Mouse (Mus musculus) testis, adult 2 months (tissue): ENCODE data around the gene Ccdc15. TPM values are rescaled to one million over a fixed set of nuclear protein-coding genes. Genes with fewer than 3 reads are reported as not detected.
A peak's percentile ranks its signal among the peaks of the same experiment; 100 is the strongest.

Experiments
- H3K27ac ChIP-seq: fragments of 200-500 bp; 2 replicates; pipeline ENCODE4 v1.5.1; 2012; ENCODE audit warnings: low read depth, low read length; ENCODE audit not compliant: control insufficient read depth, insufficient read depth
- H3K27me3 ChIP-seq: fragments of 200-500 bp; 2 replicates; pipeline ENCODE4 v1.6.1; 2012; ENCODE audit warnings: mild to moderate bottlenecking, low read length, moderate library complexity; ENCODE audit not compliant: control insufficient read depth, insufficient read depth
- H3K36me3 ChIP-seq: fragments of 200-500 bp; 2 replicates; pipeline ENCODE4 v1.6.1; 2012; ENCODE audit warnings: mild to moderate bottlenecking, low read length; ENCODE audit not compliant: control insufficient read depth, insufficient read depth
- H3K4me1 ChIP-seq: fragments of 200-500 bp; 2 replicates; pipeline ENCODE4 v1.6.1; 2012; ENCODE audit warnings: low read length; ENCODE audit not compliant: control insufficient read depth, insufficient read depth
- H3K4me3 ChIP-seq: fragments of 200-500 bp; 2 replicates; pipeline ENCODE4 v1.5.1; 2012; ENCODE audit warnings: low read depth, mild to moderate bottlenecking, low read length, moderate library complexity, mixed read lengths; ENCODE audit not compliant: control insufficient read depth
- CTCF ChIP-seq: fragments of 200-500 bp; IDR thresholded peaks from 2 replicates; pipeline ENCODE4 v1.5.1; 2012; ENCODE audit warnings: low read depth, mild to moderate bottlenecking, inconsistent platforms, low read length, moderate library complexity; ENCODE audit not compliant: control insufficient read depth, insufficient read depth, insufficient replicate concordance
- POLR2A ChIP-seq: fragments of 200-500 bp; IDR thresholded peaks from 2 replicates; pipeline ENCODE4 v1.6.1; 2012; ENCODE audit warnings: low read depth, mild to moderate bottlenecking, inconsistent platforms, low read length, moderate library complexity; ENCODE audit not compliant: control insufficient read depth
- polyA plus RNA-seq: library from polyadenylated mRNA; depleted of rRNA; stranded (reverse); fragments of >200 nt; gene quantifications from 2 replicates; pipeline ENCODE4 v1.2.3, GENCODE M21; 2012

Ccdc15 gene
- polyA plus RNA-seq, 1 experiment = 4.6 TPM

DNA sequence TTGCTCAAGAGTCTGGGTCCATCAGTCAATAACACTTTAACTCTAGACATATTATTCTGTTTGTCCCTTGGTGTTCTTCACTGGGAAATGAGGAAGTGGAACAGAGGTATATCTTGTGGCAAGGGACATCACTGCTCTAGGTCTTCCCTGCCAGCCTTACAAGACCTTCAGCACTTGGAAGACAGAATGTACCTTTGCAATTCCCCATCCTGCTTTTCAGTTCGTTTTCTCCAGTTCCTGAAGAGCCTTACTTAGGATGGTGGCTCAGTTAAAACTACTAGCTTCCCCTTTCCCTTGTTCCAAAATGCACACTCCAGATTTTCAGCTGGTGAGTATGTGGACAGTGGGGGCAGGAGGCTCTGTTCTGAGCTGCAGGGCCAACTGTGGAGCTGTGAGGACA, 14.6 kb upstream of the Ccdc15 start:
- Histone ChIP-seq H3K4me3 (no peak overlapping the region), H3K36me3 (no peaks in the 10 kb centered on the region), H3K27ac (no peak overlapping the region), H3K4me1 (peaks cover 13% of the 10 kb centered on the region), H3K27me3 (no peaks in the 10 kb centered on the region)
- TF ChIP-seq CTCF (no peak), POLR2A (no peak)

DNA sequence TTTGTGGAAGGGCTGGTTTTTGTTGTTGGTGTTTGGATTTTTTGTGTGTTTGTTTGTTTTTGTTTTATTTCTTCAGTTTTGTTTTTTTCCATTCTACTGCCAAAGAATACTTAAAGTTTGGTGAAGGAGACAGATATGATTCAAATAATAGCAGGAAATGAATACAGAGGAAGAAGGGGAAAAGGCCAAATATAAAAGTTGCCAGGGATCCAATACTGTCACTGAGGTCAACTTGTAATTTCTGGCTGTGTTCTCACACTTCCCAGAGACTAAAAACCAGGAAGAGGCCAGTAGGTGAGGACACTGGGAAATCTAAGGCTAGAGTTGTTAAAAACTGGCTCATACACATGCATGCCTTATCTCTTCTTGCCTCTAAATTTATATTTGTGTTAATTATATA, 13.9 kb upstream of the Ccdc15 start:
- Histone ChIP-seq H3K4me1 (peaks cover 6% of the 10 kb centered on the region), H3K27ac (no peak overlapping the region), H3K27me3 (no peaks in the 10 kb centered on the region), H3K4me3 (no peak overlapping the region), H3K36me3 (no peaks in the 10 kb centered on the region)
- TF ChIP-seq POLR2A (no peak), CTCF (no peak)

DNA sequence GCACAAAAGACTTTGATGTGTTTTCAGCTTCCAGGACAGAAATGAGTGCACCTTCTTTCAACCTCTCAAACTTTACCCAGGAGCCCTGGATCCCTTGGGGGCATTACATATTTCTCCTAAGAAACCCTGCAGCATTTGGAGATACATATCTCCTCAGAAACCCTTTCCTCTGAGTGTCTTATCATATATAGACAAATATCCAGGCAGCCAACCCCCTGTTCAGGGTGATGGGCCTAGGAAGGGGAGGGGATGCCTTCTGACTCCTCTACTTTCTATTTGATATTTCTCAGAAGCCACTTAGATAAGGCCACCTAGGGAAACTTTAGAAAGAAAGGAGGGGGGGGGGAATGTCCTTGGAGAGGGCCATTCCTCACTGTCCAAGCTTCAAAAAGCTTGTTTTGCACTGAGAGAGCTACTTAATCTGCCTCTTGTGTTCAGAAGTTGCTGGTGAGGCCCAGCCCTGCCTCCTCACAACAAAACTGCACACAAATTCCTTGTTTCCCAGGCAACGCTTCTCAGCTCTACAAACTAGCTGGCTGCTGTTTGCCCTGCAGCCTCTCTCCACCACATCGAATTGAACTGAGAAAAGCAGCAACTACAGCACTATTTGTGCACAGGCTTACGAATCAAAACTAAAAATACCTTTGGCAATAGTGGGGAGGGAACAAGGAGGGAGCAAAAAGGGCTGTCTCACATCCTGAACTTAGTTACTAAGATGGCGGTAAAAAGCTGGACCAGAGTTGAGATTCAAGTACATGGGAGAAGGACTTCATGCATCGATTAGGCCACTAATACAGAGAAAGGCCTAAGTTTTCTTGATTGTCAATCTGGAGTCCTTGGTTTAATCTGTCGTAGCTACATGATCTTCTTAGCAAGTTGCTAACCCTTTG, 11.3 kb upstream of the Ccdc15 start:
- Histone ChIP-seq H3K27me3 (no peaks in the 10 kb centered on the region), H3K27ac (peak overlapping the region; percentile 44), H3K36me3 (no peaks in the 10 kb centered on the region), H3K4me1 (0 out of 2 replicates have a peak, but pooled peaks cover 2% of the 10 kb centered on the region), H3K4me3 (no peak overlapping the region)
- no peak for TF ChIP-seq CTCF
- no peak for TF ChIP-seq POLR2A

DNA sequence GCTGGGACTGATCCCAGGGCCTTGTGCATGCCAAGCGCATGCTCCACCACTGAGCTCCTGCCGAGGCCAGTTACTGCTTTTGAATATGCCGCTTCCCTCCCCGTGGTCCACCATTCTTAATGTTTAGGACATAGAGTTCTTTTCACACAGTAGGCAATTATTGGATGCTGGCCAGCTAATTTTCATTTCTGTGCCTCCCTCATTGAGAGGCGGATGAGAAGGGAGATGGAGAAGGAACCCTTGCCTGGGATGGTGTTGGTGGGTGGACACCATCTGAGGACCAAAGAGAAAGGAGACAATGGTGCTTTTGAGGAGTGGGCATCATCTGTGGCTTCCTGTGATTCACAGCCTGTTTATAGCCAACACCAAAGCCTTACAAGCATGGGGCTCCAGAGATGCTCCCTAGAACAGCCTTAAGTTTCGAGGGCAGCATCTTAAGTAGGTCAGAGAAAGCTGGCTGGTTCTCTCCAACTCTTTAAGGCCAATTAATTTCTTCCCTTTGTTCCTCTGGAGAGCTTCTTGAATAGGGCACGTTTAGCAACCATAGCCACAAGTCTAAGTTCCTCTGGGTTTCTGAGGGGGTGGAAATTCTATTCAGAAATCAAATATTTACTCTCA, 10.6 kb upstream of the Ccdc15 start:
- Histone ChIP-seq H3K27ac (peak overlapping the region; percentile 44), H3K36me3 (no peaks in the 10 kb centered on the region), H3K4me3 (no peak overlapping the region), H3K27me3 (no peaks in the 10 kb centered on the region), H3K4me1 (0 out of 2 replicates have a peak, but pooled peaks cover 2% of the 10 kb centered on the region)
- TF ChIP-seq CTCF = no peak
- TF ChIP-seq POLR2A = no peak

DNA sequence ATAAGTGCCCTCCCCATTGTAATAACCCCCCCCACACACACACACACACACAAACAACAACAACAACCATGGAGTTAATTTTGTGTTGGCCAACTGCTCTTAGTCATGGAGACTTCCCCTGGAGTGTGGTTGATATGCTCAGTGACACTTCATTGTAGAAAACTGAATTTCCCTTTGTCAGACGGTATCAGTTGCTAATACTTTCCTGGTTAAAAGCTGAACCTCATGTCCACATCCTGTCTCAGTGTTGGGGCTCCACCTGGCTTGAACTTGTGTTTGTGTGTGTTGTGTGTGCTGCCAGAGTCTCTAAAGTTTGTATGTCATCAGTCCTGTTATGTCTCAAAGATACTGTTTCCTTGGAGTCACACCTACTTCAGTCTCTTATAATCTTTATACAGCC, 6.3 kb upstream of the Ccdc15 start:
- TF ChIP-seq POLR2A (no peak), CTCF (no peak)
- Histone ChIP-seq H3K4me3 (no peak overlapping the region), H3K27me3 (no peaks in the 10 kb centered on the region), H3K27ac (no peak overlapping the region), H3K4me1 (0 out of 2 replicates have a peak, but pooled peaks cover 2% of the 10 kb centered on the region), H3K36me3 (no peaks in the 10 kb centered on the region)

DNA sequence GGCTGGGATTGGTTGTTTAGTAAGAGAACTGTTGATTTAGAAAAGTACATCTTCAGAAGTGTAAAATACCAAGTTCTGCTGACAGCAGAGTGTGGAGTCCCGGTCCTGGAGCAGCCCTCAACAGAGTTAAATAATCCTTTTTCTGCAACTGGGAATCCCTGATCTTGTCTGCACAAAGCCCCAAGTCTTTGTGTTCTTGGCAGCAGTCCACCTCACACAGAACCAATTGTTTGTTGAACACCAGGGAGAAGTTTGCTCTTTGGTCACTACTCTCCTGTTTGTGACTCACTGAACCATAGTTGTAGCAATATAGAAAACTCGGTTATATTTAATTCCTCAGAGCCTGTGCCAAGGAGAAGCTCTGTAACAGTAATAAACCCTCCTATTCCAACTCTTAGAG, 3.0 kb upstream of the Ccdc15 start:
- H3K4me3 ChIP-seq = no peak overlapping the region
- no peak overlapping the region for H3K27ac ChIP-seq
- no peaks in the 10 kb centered on the region for H3K27me3 ChIP-seq
- TF ChIP-seq CTCF (no peak), POLR2A (no peak)
- no peaks in the 10 kb centered on the region for H3K36me3 ChIP-seq
- peaks cover 2% of the 10 kb centered on the region; the same call in 1 of the 2 replicates for H3K4me1 ChIP-seq

DNA sequence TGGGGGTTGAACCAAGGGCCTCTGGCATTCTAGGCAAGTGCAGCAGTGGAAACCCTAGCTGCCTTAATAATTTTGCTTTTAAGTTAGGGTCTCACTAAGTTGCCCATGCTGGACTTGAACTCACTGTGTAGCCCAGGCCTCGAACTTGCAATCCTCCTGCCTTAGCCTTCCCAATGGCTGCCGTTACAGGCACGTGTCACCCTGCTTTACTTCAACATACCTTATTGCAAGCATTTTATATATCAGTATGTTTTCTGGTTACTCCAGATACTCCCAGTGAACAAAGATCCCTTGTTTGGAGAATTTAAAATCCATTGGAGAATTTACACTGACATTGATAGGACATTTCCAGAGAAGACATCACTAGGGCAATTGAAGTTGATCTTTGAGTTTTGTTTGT, 818 bp upstream of the Ccdc15 start:
- Histone ChIP-seq H3K4me3 (peak overlapping the region; percentile 91), H3K27ac (no peak overlapping the region)

More for the DNA sequence above, 818 bp upstream of the Ccdc15 start:
- H3K27me3 ChIP-seq = no peaks in the 10 kb centered on the region
- TF ChIP-seq POLR2A (no peak), CTCF (no peak)
- H3K36me3 ChIP-seq = no peaks in the 10 kb centered on the region; the same call in 1 of the 2 replicates
- peaks cover 2% of the 10 kb centered on the region; the same call in 1 of the 2 replicates for H3K4me1 ChIP-seq
